Mouse (Mus musculus) spleen, adult 2 months (tissue): ENCODE data around the gene Gm17606.

ENCODE experiments used
- CTCF ChIP-seq: fragments of 200-500 bp; IDR thresholded peaks from 2 replicates; pipeline ENCODE4 v1.5.1; 2011; ENCODE audit warnings: mild to moderate bottlenecking, inconsistent platforms; ENCODE audit not compliant: insufficient read depth, insufficient read length, insufficient replicate concordance; ENCODE audit errors: extremely low read depth
- POLR2A ChIP-seq: fragments of 200-500 bp; IDR thresholded peaks from 2 replicates; pipeline ENCODE4 v1.6.1; 2011; ENCODE audit warnings: low read depth, low read length, inconsistent platforms

- TF ChIP-seq CTCF, result no peak
- no peak for TF ChIP-seq POLR2A
These were observed 19.3 kb downstream of the Gm17606 start for GRCm38 (mm10) chr14:54660009-54660408.
